Mouse (Mus musculus) heart, embryonic 13.5 days (tissue): ENCODE measurements around the gene Sucnr1. TPM values are rescaled to one million over a fixed set of nuclear protein-coding genes. Genes with fewer than 3 reads are reported as not detected.

ENCODE experiments used
- ATAC-seq: fragments of 200-750 bp; cut with Nextera tagmentation; 2 replicates; pipeline ENCODE4 v1.8.0; 2017; ENCODE audit warnings: moderate TSS enrichment; ENCODE audit not compliant: insufficient number of reproducible peaks, low FRiP score, low TSS enrichment; ENCODE audit errors: extremely low read depth
- H3K27ac ChIP-seq: fragments of 300-500 bp; sonication (generic); replicated peaks from 2 replicates; pipeline ENCODE4 v1.5.1; 2015; ENCODE audit warnings: moderate library complexity, mild to moderate bottlenecking, inconsistent platforms
- H3K27me3 ChIP-seq: fragments of 300-500 bp; sonication (generic); replicated peaks from 2 replicates; pipeline ENCODE4 v1.6.1; 2015; ENCODE audit warnings: mild to moderate bottlenecking, inconsistent platforms
- H3K36me3 ChIP-seq: fragments of 300-500 bp; sonication (generic); 2 replicates; pipeline ENCODE4 v1.6.1; 2015; ENCODE audit warnings: mild to moderate bottlenecking, inconsistent platforms
- H3K4me1 ChIP-seq: fragments of 300-500 bp; sonication (generic); 2 replicates; pipeline ENCODE4 v1.6.1; 2015; ENCODE audit warnings: inconsistent platforms
- H3K4me2 ChIP-seq: fragments of 300-500 bp; sonication (generic); 2 replicates; pipeline ENCODE4 v1.6.1; 2015; ENCODE audit warnings: inconsistent platforms, mild to moderate bottlenecking, moderate library complexity
- H3K4me3 ChIP-seq: fragments of 300-500 bp; sonication (generic); 2 replicates; pipeline ENCODE4 v1.5.1; 2015; ENCODE audit warnings: moderate library complexity, mild to moderate bottlenecking, inconsistent platforms
- H3K9ac ChIP-seq: fragments of 300-500 bp; sonication (generic); 2 replicates; pipeline ENCODE4 v1.6.1; 2015; ENCODE audit warnings: inconsistent platforms, mild to moderate bottlenecking, moderate library complexity
- H3K9me3 ChIP-seq: fragments of 300-500 bp; sonication (generic); 2 replicates; pipeline ENCODE4 v1.6.1; 2016; ENCODE audit warnings: inconsistent platforms
- WGBS: fragments of 180-500 bp; shearing (Covaris S2); methylation state at CpG from one replicate; pipeline ENCODE4 v1.1.7; 2015; ENCODE audit warnings: mixed read lengths; 5-methylcytosine and 5-hydroxymethylcytosine counted together
- polyA plus RNA-seq: library from polyadenylated mRNA; unstranded; fragments of >200 nt; fragmentation: Nextera tagmentation; extraction: Ambion mirVana; gene quantifications from 2 replicates; pipeline ENCODE4 v1.2.1, GENCODE M21; 2015

Sucnr1 gene
- polyA plus RNA-seq, 1 experiment from 2014 or later, result not detected

DNA sequence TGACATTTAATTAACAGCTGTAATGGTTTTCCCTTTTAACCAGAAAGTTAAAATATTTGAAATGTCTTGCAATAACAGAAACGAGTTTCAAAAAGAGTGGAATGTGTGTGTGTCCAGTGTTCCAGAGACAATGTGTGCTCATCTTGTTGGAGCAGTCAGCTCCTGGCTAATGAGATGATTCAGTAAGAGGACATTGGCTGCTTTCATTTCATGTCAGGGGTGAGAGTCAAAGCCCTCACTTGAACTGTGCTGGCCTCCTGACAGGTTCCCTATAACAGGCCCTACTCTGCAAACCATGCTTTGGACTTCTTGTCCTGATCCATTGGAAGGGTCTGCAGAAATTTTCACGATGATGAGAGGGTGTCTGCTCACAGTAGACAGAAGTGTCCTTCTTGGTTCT is 32.9 kb downstream of the Sucnr1 start:
- ATAC-seq, result no peak
- Histone ChIP-seq H3K9me3 (no peaks in the 10 kb centered on the region), H3K27ac (no peak overlapping the region), H3K4me3 (no peak overlapping the region), H3K9ac (no peak overlapping the region), H3K4me2 (no peak overlapping the region), H3K36me3 (no peaks in the 10 kb centered on the region), H3K27me3 (no peaks in the 10 kb centered on the region), H3K4me1 (no peaks in the 10 kb centered on the region)
- WGBS, result 44% methylated on average over 2 of the region's 2 CpGs

DNA sequence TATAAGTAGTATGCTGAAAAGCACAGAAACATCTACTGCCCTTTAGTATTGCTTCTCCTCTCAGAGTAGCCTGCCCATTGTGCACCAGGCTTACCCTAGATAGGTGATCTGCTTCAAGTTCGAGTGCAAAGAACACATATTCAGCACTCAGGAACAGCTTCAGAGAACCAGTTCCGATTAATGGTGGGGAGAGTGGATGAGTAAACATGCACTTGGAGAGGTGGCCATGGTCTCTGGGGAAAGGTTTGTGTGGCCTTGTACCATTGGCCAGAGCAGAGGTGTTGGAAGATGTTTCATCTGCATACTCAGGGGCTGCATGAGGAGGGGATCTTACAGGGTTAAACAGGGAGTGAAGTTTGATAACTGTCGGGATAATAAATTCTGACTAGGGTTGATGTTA is 39.8 kb downstream of the Sucnr1 start:
- Histone ChIP-seq H3K4me2 (no peak overlapping the region), H3K9ac (no peak overlapping the region), H3K36me3 (no peaks in the 10 kb centered on the region), H3K4me1 (no peaks in the 10 kb centered on the region), H3K27ac (no peak overlapping the region), H3K27me3 (no peaks in the 10 kb centered on the region), H3K4me3 (no peak overlapping the region), H3K9me3 (no peaks in the 10 kb centered on the region)
- WGBS, result 75% methylated on average over 3 of the region's 3 CpGs
- no peak for ATAC-seq

DNA sequence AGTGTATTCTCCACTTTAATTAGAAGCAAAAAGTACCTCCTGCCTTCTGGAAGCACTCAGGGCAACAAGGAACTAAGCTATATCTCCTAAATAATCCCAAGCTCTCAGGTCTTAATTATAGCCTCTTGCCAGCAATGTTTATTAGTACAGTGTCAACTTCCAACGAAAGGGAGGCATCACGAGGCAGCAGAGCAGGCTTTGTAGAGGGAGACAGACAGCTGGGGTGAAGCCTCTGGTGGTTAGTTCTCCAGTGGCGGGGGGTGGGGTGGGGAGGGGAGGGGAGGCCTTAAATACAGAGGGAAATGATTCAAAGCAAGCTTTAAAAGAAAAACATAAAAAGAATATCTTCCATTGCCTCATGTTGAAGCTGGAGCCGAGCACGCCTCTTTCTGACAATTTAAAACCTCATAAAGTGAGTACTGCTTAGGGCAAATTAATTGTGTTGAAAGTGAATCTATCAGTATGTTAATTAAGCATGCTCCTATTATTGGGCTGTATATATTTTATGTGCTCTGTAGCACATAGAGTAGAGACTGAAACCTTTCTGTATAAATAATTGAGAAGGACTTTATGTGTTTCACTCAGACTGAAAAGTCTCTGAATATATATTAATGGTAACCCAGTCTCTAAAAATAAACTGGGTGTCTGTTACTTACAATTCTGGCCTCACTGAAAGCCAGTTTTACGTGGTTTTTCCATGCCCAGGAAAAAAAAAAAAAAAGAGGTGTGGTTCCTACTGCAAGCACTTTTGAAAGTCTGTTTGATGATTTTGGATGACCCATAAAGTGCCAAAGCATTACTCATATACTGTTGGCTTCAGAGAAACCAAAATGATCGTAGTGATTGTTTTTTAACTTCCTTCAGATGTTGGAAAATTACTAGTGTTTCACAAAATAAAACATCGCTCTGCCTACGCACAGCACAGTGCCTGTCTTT is 42.5 kb downstream of the Sucnr1 start:
- Histone ChIP-seq H3K4me2 (no peak overlapping the region), H3K4me3 (no peak overlapping the region), H3K27ac (no peak overlapping the region), H3K27me3 (no peaks in the 10 kb centered on the region), H3K9me3 (no peaks in the 10 kb centered on the region), H3K36me3 (no peaks in the 10 kb centered on the region), H3K9ac (no peak overlapping the region), H3K4me1 (peaks cover 11% of the 10 kb centered on the region)
- 53% methylated on average over 9 of the region's 9 CpGs for WGBS
- ATAC-seq, result no peak

DNA sequence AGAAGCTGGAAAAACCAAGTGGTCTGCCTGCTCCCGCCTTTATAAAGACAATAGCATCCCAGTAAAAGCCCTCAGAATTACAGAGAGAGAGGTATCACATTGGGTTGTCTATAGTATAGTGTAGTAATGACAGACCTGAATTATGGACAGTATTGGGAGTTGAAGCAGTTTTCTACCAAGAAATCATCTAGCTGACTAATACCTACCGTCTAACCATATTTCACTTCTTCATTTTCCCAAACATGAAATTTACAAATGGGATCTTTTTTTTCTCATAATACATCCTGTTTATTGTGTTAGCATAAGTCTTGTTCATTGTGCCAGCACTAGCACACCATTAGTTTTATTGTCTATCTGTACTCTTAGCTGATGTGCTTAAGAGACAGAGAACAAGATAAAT is 44.9 kb downstream of the Sucnr1 start:
- H3K9ac ChIP-seq, result no peak overlapping the region

DNA sequence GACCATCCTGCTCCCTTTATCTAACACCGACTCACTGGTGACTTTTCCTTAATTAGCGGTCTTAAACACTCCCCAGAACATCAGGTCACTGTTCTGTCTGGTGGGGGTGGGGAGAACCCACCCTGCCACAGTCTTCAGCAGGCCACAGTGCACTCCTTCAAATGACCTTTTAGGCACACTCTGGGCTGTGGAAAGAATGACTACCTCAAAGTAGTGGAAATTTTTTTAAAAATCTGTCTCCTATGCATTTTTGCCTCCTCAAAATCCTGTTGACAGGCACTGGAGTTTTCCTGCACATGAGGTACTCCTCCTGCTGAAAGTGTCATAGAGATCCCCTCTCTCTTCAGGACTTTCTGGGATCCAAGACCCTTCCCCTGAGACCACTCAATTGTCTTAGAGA is 46.6 kb downstream of the Sucnr1 start:
- Histone ChIP-seq H3K9me3 (no peaks in the 10 kb centered on the region), H3K4me2 (no peak overlapping the region), H3K9ac (no peak overlapping the region), H3K27me3 (no peaks in the 10 kb centered on the region), H3K4me3 (no peak overlapping the region), H3K36me3 (no peaks in the 10 kb centered on the region), H3K27ac (no peak overlapping the region), H3K4me1 (peaks cover 17% of the 10 kb centered on the region)
- WGBS, result 38% methylated on average over 2 of the region's 2 CpGs
- ATAC-seq, result no peak

More for the DNA sequence above, 44.9 kb downstream of the Sucnr1 start:
- WGBS, result 72% methylated on average over 2 of the region's 2 CpGs
- no peak overlapping the region for H3K27ac ChIP-seq
- no peak overlapping the region for H3K4me3 ChIP-seq
- H3K4me2 ChIP-seq, result no peak overlapping the region
- no peaks in the 10 kb centered on the region for H3K9me3 ChIP-seq
- no peaks in the 10 kb centered on the region for H3K27me3 ChIP-seq
- peaks cover 17% of the 10 kb centered on the region for H3K4me1 ChIP-seq
- ATAC-seq, result no peak
- H3K36me3 ChIP-seq, result no peaks in the 10 kb centered on the region

DNA sequence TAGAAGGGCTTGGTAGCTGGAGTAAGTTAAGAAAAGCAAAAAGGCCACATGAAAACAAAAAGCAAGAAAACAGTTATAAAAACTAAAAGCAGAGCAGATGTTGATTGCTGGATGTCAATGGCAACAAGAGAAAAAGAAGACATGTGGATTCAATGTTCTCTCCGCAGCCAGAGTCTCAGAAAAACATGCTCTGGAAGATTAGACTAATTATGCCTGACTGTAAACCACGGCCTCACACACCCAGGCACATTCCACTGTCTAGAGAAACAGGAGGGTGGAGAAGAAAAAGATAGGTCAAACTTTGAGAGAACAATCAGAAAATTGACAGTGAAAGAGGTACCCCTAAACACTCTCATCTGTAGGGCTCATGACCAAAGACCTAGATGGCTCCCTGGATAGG is 54.1 kb downstream of the Sucnr1 start:
- H3K27me3 ChIP-seq, result no peaks in the 10 kb centered on the region
- no peaks in the 10 kb centered on the region for H3K36me3 ChIP-seq
- 34% methylated on average over 2 of the region's 2 CpGs for WGBS
- H3K27ac ChIP-seq, result no peak overlapping the region
- H3K9ac ChIP-seq, result no peak overlapping the region
- H3K4me1 ChIP-seq, result no peaks in the 10 kb centered on the region
- H3K9me3 ChIP-seq, result no peaks in the 10 kb centered on the region
- no peak overlapping the region for H3K4me3 ChIP-seq
- no peak for ATAC-seq
- H3K4me2 ChIP-seq, result no peak overlapping the region

Other genes starting within 250 kb of the Sucnr1 start
- gene Gm8298, start 220.8 kb upstream of the Sucnr1 start, polyA plus RNA-seq, result not detected in 2 replicates
- not detected in 2 replicates for gene C130079G13Rik, start 156.7 kb upstream of the Sucnr1 start, polyA plus RNA-seq
- gene Aadacl2, start 75.1 kb upstream of the Sucnr1 start, polyA plus RNA-seq, result not detected in 2 replicates
- 0.48 and 5.4 TPM in 2 replicates for gene Aadac, start 56.2 kb upstream of the Sucnr1 start, polyA plus RNA-seq